Mouse (Mus musculus) C2C12 (cell line): ENCODE measurements around the gene Gsto1.

ENCODE experiments used
- CEBPB ChIP-seq: IDR thresholded peaks from one replicate; pipeline ENCODE4 v1.6.1; 2011; ENCODE audit warnings: low read depth, mild to moderate bottlenecking, control low read depth, moderate library complexity
- CTCF ChIP-seq: IDR thresholded peaks from one replicate; pipeline ENCODE4 v1.5.1; 2011; ENCODE audit not compliant: control insufficient read depth, insufficient read depth, insufficient read length
- MAX ChIP-seq: IDR thresholded peaks from one replicate; pipeline ENCODE4 v1.6.1; 2011; ENCODE audit warnings: mild to moderate bottlenecking, control low read depth
- MYOG ChIP-seq: IDR thresholded peaks from one replicate; pipeline ENCODE4 v1.6.1; 2011; ENCODE audit not compliant: control insufficient read depth, insufficient read length; ENCODE audit errors: extremely low read depth

DNA sequence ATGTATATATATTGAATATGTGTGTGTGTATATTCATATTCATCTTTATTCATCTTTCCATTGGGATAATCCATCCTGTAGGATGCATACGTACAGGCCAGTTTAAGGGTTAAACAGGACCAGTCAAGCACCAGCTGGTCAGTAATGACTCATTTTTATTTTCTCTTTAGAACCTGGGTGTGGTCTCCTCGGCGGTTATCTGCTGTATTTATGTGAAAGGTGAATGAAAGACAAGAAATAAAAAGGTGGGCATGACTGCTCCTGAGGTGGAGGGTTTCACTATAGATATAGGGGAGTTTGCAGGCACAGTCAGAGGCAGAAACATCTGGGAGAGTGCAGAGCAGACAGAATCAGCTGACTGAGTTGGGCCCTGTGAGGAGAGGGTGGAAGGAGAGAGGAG is 14.7 kb downstream of the Gsto1 start:
- TF ChIP-seq MYOG (no peak), CTCF (no peak), MAX (no peak), CEBPB (no peak)
